Mouse (Mus musculus) spleen, postnatal 4 days (tissue): ENCODE measurements around the gene Meis3.

Experiments used
- DNase-seq, 2 experiments: peaks; one replicate each; pipeline ENCODE4 v3.0.0; 2022; ENCODE audit warnings: low spot score in 2 of 2

Gene Meis3

DNA sequence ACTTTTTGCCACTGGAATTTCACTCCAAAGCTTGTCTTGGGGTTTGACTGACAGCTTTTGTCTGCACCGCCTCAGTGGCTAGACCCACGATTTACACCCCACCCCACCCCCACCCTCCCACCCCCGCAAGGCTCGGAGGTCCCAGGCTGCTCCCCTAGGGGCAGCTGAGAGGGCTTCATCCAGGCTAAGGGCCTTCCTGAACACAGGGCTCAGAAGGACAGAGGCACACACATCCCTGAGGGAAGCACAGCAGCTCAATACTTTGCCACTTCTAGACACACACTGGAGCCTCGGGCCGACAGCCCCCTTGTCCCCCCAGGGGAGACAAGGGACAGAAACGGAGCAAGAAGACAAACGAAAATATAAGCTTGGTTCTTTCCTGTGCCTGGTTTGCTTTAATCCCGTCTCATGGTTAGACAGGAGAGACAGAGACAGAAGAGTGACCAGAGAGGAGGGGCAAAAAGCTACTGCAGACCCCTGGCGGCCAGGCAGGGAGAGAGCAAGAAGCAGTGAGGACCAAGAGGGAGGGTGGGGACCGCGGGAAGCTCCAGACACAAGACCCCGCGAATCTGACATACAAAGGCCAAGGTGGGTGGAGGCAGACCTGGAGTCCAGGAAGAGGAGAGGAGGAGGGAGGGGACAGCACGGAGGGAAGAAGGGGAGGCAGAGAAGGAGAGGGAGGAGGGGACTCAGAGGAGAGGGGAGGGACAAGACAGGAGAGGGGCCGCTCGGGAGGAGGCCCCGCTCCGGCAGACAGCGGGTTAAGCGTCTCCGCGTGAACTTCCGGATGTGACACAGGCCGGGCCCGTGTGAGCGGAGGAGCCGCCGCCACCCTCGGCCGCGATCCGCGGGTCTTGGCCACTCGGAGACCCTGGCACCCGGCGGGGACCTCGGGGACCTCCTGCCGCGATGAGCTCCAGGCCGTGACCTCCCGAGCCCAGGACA lies at the start of gene Meis3:
Gene Meis3, plus strand, starts transcription at position 494 of the 945 bp plus-strand sequence.
- DNase-seq, result peak in 1 of 2 experiments; percentile 71

DNA sequence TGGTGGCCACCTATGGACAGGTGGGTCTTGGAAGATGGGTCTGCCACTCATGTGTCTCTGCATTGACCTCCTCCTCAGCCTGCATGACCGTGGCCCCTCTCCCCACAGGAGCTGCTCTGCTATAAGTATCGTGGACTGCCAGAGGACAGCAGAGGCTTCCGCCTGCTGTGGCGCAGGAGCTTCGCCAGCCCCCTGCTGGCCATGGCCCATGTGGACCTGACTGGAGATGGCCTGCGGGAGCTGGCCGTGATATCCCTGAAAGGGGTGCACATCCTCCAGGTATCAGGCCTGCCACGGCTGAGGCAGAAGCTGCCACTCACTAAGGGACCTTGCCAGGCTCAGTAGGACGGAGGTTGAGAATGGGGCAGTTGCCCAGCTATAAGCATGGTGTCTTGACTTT lies 49.1 kb upstream of the Meis3 start:
- DNase-seq, result no peak

DNA sequence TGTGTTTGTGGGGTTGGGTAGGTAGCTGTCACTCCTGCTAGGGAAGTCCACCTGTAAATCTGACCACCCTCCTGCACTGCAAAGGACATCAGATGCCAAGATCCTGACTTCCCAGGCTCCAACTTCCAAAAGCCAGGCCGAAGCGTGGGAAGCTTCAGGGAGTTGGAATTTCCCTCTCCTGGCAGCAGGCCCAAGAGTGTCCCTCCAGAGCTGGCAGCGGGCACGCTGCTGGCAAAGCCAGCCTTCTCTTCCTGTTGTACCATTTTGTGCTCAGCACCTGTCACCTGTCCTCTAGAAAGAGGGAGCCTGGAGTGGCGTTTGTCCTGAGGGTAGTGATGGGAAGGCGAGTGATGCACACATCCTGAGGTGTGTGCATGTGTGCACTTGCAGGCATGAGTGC lies 46.5 kb upstream of the Meis3 start:
- DNase-seq, result no peak

DNA sequence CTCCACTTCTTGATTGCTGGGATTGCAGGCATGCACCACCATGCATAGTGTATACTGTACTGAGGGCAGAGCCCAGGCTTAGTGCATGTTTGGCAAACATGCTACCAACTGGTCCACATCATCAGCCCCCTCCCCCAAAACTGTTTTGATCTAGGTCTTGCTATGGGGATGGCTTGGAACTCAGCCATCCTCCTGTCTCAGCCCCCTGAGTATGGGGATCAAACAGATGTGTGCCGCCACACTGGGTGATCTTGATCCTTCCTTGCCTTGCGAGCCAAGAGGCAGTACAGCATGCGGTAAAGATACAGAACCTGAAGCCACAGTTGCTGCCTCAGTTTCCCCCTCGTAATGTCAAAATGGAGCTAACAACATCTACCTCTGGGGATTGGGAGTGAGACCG lies 46.0 kb upstream of the Meis3 start:
- no peak for DNase-seq

DNA sequence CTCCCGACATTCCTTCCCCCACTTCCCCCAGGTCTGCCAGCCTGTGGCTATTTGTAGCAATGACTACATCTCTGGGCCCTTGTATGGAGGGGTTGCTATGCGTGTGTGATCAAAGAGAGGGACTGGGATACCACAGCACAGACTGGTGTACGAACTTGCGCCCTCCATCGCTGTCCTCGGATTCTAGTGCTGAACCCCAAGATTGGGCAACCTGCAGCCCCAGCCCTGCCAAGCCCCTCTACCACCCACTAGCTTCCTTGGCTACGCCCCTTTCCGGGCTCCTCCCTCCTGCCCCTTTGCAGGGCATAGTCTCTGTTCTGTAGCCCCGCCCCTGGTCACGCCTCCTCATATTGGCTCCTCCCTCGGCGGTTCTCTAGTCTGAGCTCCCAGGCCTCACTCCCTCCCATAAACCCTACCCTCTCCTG lies 45.5 kb upstream of the Meis3 start, which contains the start of gene Slc8a2:
Gene Slc8a2, plus strand, starts transcription at position 406 of the 425 bp plus-strand sequence.
- DNase-seq, result peak in 1 of 2 experiments; percentile 58

DNA sequence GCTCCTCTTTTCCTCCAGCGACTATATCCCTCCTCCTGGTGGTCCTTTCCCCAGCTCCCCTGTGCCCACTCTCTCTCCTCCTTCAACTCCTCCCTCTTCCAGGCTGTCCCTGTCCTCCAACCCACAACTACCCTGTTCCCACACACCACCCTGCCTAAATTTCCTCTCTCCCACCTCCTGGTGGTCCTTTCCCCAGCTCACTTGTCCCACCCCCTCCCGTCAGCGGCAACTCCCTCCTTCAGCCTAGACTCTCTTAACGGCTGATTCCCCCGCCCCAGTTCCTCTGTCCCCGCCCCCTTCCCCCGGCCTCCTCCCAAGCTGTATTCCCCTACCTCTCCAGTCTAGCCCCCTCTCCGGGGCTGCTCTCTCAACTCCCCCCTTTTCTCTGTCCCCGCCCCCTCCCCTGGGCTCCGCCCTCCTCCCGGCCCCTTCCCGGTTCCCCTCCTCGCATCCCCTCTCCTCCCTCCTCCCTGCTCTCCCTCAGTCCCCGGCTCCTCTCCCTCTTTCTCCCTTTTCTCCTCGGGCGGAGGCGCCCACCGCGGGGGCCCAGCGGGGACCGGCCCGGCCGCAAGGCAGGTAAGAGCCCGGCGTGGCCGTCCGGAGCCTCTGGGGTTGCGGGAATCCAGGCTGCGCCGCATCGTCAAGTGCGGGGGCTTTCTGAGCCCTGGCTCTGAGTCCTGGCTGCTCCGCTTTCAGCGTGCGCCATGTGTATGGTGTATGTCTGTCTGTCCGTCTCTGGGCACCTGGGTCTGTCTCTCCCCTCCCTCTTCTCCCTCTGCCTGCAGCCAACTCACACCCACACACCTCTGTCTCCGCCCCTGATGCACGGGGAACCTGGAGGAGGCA lies 44.8 kb upstream of the Meis3 start:
- DNase-seq, result no peak

DNA sequence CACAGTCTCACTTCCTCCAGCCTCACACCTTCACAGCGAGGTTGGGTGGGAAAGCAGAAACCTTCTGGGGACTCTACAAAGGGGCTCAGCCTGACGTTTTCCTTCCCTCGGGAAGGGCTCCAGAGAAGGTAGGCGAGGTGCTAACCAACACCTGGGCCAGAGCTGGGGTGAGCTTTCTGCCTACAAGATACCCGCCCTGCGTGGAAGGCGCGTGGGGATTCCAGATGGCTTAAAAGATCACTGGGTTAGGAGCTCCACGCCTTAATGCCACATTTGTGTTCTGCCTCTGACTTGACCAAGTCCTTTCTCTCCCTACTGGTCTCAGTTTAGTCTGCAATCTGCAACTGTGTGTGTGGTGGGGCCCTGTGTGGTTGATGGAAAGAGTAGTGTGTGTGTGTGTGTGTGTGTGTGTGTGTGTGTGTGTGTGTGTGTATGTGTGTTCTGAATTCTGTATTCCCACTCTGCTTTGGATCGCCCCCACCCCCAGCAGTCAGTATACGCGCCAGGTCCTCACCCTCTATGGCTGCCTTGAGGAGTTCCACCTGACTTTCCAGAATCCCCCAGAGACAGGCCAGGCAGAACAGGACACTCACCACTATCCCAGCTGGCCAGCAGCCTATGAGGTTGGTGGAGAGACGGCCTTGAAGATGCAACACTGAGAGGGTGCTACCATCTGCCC lies 43.8 kb upstream of the Meis3 start:
- no peak for DNase-seq

DNA sequence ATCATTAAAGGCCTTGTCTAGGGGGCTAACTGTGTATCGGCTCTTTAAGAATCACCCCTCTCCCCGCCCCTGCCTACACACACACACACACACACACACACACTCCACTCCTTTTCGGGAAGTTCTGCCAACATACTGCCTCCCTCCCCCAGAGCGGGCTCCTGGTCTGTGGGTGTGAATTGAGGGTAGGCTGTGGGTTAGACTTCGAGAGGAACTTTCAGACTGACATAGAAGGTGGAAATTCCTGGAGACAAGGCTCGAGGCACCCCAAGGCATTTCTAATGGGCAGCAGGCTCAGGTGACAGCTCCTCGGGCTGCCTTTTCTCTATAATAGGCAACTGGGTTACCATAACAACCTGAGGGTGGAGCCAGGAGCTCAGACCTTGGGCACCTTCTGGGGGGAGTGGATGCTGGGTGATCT lies 42.7 kb upstream of the Meis3 start:
- DNase-seq, result no peak

DNA sequence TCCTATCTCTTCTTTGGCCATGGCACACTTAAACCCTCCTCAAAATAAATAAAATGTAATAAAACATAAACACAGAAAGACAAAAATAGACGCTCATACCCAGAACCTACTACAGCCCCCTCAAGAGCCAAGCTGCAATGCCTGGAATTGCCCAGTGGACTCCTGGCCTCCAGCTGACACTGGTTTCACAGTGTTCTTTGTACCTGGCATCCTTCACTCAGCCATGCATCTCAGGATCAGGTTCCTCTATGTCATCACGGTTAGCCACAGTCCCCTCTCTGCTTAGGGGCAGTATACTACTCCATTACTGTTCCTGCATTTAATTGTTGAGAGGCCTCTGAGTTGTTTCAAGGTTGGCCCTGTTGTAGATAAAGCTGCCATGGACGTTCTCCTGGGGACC lies 42.0 kb upstream of the Meis3 start:
- no peak for DNase-seq

DNA sequence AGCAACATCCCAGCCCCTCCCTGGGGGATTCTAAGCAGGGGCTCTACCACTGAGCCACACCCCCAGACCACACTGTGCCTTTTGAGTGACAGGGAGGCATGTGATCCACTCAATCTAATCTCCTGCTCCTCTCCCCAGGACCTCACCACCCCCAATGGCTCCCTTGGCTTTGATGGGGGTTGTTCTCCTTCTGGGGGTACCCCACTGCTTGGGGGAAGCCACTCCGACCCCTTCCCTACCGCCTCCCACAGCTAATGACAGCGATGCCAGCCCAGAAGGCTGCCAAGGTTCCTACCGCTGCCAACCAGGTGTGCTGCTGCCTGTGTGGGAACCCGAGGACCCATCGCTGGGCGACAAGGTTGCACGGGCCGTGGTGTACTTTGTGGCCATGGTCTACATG lies 41.2 kb upstream of the Meis3 start:
- no peak for DNase-seq

DNA sequence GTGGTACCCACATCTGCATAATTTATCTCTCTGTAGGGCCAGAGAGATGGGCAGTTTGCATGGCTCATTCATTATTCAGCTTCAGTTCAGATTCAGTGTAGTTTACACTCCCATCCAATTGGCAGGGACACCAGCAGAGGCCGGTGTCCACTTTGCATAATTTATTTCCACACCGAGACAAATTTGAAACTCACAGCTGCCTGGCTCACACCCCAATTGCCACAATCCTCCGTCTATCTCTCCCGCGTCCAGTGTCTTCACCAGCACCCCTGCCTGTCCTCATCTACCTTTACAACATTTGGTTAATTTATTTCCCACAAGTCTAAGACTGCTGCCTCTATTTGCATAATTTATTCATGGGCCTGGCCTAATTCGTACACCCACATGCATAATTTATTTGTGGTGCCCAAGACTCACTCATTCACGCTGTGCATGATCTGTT lies 39.9 kb upstream of the Meis3 start:
- no peak for DNase-seq

DNA sequence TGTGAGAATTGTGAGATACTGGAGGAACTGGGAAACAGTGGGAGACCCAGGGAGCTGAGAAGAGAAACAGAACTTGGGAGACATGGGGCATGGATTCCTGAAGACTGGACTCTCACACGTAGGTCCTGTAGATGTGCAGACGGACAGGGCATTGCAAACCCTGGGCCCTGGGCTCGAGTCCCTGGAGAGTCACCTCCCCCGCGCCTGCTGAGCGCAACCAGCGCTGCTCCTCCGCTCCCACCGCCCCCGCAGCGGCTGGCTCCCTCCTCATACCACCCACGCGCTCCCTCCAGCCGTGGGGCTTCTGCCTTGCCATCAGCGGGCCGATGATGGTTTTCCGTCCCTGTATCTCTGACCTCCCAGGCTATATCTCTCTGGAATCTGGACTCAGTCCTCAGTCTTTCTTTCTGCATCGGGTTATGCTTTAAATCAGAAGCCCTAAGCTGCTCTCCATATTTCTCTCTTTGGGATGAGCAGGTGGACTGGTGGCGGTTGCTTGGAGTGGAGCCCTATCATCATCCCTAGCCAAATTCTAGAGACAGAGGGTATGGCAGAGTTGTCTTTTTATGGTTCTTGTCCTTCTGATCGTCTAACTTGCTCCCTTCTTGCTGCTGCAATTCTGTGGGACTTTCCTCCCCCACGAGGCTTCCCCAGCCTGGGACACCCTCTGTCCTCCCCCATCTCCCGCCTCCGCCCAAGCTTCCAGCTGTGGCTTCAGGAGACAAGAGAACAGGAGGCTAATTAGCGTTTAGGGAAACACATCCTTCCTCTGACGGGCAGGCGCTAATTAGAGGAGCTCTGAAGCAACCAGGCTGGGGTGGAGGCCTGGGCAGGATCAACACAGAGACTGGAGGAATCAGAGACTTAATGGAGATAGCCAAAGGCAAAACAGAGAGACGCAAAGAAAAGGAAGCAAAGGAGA lies 28.1 kb upstream of the Meis3 start:
- no peak for DNase-seq

DNA sequence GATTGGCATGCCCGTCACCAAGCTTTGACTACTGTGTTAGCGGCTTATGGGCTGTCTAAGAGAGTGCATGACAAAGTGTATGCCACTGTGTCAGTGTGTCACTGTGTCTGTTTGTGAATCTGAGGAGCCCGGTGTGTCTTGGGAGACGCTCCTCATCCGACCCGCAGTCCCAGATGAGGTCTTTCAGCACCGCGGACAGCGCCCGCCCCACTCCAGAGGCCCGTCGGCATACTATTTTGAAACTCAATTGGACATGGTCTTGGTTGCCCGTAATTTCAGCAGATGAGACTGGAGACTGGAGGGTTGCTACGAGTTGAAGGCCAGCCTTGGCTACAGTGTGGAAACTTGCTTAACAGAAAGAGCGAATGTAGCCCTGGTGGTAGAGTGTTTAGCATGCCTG lies 27.2 kb upstream of the Meis3 start:
- peak; percentile 42 to 86 for DNase-seq

DNA sequence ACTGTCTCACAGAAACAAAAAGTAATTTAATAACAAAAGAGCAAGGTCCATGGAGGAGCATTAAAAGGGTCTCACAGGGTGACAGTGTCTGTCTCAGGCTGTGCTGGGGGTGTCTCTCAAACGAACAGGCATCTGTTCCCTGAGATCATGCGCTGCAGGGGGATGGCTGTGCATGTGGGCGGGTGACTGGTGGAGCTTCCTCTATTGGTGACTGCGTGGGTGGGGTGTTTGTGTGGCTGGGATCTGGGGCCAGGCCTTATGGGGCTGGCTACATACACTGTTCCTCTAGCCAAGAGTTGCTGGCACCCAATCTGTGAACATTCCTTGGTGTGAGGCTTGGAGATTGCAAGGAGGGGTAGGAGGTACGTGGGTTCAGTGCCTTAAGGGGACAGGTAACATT lies 25.6 kb upstream of the Meis3 start:
- DNase-seq, result no peak

DNA sequence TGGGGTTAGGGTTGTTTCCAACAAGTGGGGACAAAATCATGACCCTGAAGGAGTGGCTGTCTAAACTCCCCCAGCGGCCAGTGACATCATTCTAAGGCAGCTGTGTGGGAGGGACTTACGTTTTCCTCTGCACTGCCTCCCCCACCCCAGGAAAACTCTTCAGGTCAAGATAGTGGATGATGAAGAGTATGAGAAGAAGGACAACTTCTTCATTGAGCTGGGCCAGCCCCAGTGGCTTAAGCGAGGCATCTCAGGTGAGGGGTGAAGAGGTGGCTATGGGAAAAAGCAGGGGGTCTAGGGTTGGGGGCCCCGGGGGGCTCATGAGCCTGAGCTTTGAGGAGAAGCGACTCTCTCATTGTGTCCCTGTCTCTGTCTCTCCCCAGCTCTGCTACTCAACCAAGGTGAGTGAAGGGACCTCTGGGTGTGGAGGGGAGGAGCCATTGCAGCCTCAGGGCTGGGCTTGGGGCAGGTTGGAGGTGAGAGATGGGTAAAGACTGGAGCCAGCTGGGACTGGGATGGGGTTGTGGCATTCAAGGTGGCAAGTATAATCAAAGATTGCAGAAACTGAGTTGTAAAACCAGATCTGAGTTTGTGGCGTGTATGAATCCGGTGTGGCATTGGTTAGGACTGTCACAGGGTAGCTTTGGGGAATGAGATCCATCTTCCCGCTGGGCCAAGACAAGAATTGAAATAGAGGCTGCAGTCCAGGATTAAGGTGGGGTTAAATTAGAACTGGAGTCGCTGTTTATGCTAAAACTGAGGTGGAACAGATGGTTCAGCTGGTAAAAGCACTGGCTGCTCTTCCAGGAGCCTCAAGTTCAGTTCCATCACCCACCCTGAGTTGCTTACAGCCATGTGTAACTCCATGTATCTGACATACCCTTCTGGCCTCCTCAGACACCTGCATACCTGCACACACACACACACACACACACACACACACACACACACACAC lies 24.4 kb upstream of the Meis3 start:
- DNase-seq, result no peak

DNA sequence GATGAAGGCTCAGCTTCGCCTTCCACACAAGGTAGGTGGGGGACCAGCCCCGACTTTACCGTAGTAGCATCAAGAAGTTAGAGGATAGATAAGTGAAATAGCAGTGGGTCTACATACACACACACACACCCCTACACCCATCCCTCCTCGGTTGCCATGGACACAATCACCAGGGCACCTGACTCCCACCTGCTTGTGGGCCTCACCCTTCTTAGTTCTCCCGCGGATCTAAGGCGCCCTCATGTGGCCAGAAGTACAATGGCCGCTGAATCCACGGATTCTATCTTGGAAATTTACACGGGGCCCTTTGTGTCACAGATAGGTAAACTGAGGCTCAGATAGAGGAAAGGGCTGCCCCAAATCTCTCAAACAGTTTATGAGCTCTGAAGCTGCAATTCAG lies 21.4 kb upstream of the Meis3 start:
- DNase-seq, result no peak

DNA sequence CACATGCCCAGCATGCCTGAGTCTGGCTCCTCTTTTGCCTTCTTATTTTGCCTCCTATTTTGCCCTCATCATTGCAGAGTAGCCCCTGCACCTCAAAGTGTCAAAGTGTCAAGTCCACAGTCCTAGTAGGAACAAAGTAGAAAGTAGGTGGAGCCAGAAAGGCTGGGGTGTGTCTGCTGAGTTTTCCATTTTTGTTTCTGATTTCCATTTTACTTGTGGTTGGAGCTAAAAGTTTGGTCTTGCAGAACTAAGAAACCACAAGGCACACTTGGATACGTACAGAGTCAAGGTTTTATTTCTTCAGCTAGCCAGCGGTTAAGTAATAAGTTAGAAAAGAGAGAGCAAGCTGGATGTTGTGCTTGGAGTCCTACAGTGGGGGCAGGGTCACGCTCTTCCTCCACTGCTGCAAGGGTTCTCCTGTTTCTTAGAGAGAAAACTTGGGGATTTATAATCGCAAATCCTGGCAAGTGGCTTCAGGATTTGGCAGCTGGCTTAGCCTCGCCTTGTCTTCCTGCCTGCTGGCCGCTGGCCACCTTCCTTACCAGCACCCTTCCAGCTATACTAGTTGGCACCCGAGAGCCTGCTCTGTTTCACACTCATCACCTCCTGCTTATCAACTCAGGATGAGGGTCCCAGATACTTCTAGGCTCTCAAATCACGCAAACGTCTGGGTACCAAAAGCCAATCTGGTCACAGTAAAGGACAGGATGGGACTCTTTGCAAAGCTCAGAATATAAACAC lies 19.6 kb upstream of the Meis3 start:
- DNase-seq, result no peak

DNA sequence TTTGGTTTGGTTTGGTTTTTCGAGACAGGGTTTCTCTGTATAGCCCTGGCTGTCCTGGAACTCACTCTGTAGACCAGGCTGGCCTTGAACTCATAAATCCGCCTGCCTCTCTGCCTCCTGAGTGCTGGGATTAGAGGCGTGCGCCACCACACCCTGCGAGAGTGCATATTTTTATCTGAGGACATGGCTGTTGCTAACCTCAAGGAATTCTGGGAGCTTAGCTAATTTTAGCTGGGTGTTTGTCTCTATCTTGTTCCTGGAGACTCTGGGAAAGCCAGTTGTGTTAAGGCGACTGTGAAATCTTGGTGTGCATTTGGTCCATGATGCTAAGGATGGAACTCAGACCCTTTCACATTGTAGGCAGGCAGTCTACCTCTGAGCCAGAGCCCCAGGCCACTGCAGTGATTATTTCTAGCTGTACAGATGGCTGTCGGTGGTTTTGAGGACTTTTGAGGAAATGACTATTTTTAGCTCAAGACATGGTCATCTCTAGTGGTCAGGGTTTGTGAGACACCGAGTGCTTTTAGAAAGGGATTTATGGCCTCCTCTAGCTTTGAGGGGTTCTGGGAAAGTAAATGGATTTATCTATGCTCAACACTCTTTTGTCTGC lies 18.7 kb upstream of the Meis3 start:
- DNase-seq, result no peak

DNA sequence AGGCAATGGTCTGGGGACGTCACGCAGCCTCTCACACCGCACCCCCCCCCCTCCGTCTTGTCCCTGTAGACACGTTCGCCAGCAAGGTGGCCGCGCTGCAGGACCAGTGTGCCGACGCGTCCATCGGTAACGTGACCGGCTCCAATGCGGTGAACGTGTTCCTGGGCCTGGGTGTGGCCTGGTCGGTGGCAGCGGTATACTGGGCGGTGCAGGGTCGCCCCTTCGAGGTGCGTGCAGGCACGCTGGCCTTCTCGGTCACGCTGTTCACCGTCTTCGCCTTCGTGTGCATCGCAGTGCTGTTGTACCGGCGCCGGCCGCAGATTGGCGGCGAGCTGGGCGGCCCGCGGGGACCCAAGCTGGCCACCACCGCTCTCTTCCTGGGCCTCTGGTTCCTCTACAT lies 16.2 kb upstream of the Meis3 start:
- no peak for DNase-seq
